Mouse (Mus musculus) limb, embryonic 14.5 days (tissue): Measurements from ENCODE around the gene 9130008F23Rik. TPM values are rescaled to one million over a fixed set of nuclear protein-coding genes. Genes with fewer than 3 reads are reported as not detected.

ENCODE experiments used
- ATAC-seq: fragments of 200-750 bp; cut with Nextera tagmentation; 2 replicates; pipeline ENCODE4 v1.8.0; 2017; ENCODE audit warnings: low read depth, moderate number of reproducible peaks, moderate TSS enrichment; ENCODE audit not compliant: low FRiP score
- DNase-seq: peaks from one replicate; pipeline ENCODE4 v3.0.0-alpha.2; 2015; ENCODE audit warnings: low spot score
- H3K27ac ChIP-seq: fragments of 300-500 bp; sonication (generic); replicated peaks from 2 replicates; pipeline ENCODE4 v1.5.1; 2014; ENCODE audit warnings: low read depth, mild to moderate bottlenecking, low read length, moderate library complexity, mixed read lengths
- H3K27me3 ChIP-seq: fragments of 300-500 bp; sonication (generic); 2 replicates; pipeline ENCODE4 v1.6.1; 2014; ENCODE audit warnings: low read length, mixed read lengths; ENCODE audit not compliant: control insufficient read depth, insufficient read depth
- H3K36me3 ChIP-seq: fragments of 300-500 bp; sonication (generic); 2 replicates; pipeline ENCODE4 v1.6.1; 2014; ENCODE audit warnings: mild to moderate bottlenecking, low read length, moderate library complexity, mixed read lengths; ENCODE audit not compliant: control insufficient read depth, insufficient read depth
- H3K4me1 ChIP-seq: fragments of 300-500 bp; sonication (generic); 2 replicates; pipeline ENCODE4 v1.6.1; 2014; ENCODE audit warnings: antibody characterized with exemption, low read length, mixed read lengths; ENCODE audit not compliant: control insufficient read depth, insufficient read depth
- H3K4me2 ChIP-seq: fragments of 300-500 bp; sonication (generic); replicated peaks from 2 replicates; pipeline ENCODE4 v1.6.1; 2014; ENCODE audit warnings: low read depth, mild to moderate bottlenecking, low read length, moderate library complexity; ENCODE audit not compliant: severe bottlenecking
- H3K4me3 ChIP-seq: fragments of 300-500 bp; sonication (generic); replicated peaks from 2 replicates; pipeline ENCODE4 v1.5.1; 2014; ENCODE audit warnings: low read length
- H3K9ac ChIP-seq: fragments of 300-500 bp; sonication (generic); 2 replicates; pipeline ENCODE4 v1.6.1; 2014; ENCODE audit warnings: mild to moderate bottlenecking, low read depth, low read length, moderate library complexity; ENCODE audit not compliant: severe bottlenecking
- H3K9me3 ChIP-seq: fragments of 300-500 bp; sonication (generic); 2 replicates; pipeline ENCODE4 v1.6.1; 2016; ENCODE audit warnings: low read length; ENCODE audit not compliant: control insufficient read depth
- POLR2A ChIP-seq: fragments of 200-500 bp; IDR thresholded peaks from 2 replicates; pipeline ENCODE4 v1.8.0; 2012; ENCODE audit warnings: inconsistent platforms, mild to moderate bottlenecking, moderate library complexity, borderline replicate concordance; ENCODE audit not compliant: insufficient read depth, insufficient read length; ENCODE audit errors: extremely low read depth
- WGBS: fragments of 180-500 bp; shearing (Covaris S2); extraction: QIAGEN DNeasy Blood & Tissue Kit; methylation state at CpG from one replicate; pipeline ENCODE4 v1.1.7; 2014; 5-methylcytosine and 5-hydroxymethylcytosine counted together
- polyA plus RNA-seq, 2 experiments: library from polyadenylated mRNA; depleted of rRNA in 1 of 2; stranded (reverse) in 1 of 2; unstranded in 1 of 2; fragments of >200 nt; fragmentation: Nextera tagmentation in 1 of 2; extraction: Ambion mirVana in 1 of 2; gene quantifications; 2 replicates each; pipeline versions ENCODE4 v1.2.1 to v1.2.3; 2012 to 2014

The 9130008F23Rik gene
- polyA plus RNA-seq, 2 experiments = 1.9 to 3.0 TPM

DNA sequence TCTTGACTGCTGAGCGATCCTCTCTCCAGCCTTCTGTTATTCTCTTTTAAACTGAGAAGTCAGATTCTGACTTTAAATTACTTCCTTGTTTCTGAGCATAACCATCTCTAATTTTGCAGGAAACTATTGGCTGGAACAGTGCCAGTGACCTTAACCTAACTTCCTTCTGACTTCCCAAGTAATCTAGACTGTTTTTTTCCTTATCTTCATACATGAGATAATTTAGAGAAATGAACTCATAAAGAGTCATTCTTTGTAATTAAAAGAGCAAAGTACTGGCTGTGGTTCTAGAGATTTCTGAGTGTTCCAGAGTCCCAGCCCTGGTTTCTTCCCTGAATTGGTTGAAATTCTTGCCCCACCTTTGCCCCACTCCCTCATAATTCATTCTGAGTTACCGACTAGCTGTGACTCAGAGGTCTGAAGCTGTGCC is 6.8 kb downstream of the 9130008F23Rik start:
- H3K9ac ChIP-seq = no peak overlapping the region
- no peak for ATAC-seq
- H3K9me3 ChIP-seq = no peaks in the 10 kb centered on the region
- no peak overlapping the region for H3K27ac ChIP-seq
- no peaks in the 10 kb centered on the region for H3K27me3 ChIP-seq
- WGBS = 34% methylated on average over 2 of the region's 2 CpGs
- H3K36me3 ChIP-seq = no peaks in the 10 kb centered on the region
- no peak overlapping the region for H3K4me3 ChIP-seq
- no peak for DNase-seq
- peaks cover 3% of the 10 kb centered on the region; the same call in 1 of the 2 replicates for H3K4me1 ChIP-seq
- no peak for TF ChIP-seq POLR2A
- no peak overlapping the region for H3K4me2 ChIP-seq

DNA sequence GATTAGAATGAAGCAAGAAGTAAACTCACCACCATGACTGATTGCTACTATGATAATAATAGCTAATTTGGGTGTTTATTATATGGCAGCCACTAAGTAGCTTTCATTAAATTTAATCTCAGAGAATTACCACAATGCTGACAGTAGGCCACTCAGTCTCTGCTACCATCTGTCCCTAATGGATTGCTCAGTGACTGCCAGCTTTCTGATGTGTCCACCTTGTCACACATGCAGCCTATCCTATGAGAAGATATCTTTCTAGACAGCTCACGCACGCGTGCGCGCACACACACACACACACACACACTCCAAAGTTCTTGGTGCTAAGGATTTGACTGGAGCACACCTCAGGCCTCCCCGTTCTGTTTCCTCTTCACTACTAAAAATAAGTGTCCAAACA is 7.7 kb downstream of the 9130008F23Rik start:
- WGBS = 96% methylated on average over 6 of the region's 6 CpGs
- Histone ChIP-seq H3K9ac (no peak overlapping the region), H3K27me3 (no peaks in the 10 kb centered on the region), H3K36me3 (no peaks in the 10 kb centered on the region), H3K27ac (no peak overlapping the region), H3K4me3 (no peak overlapping the region), H3K9me3 (no peaks in the 10 kb centered on the region), H3K4me1 (peaks cover 3% of the 10 kb centered on the region; the same call in 1 of the 2 replicates), H3K4me2 (no peak overlapping the region)
- ATAC-seq = no peak
- no peak for DNase-seq
- TF ChIP-seq POLR2A = no peak

DNA sequence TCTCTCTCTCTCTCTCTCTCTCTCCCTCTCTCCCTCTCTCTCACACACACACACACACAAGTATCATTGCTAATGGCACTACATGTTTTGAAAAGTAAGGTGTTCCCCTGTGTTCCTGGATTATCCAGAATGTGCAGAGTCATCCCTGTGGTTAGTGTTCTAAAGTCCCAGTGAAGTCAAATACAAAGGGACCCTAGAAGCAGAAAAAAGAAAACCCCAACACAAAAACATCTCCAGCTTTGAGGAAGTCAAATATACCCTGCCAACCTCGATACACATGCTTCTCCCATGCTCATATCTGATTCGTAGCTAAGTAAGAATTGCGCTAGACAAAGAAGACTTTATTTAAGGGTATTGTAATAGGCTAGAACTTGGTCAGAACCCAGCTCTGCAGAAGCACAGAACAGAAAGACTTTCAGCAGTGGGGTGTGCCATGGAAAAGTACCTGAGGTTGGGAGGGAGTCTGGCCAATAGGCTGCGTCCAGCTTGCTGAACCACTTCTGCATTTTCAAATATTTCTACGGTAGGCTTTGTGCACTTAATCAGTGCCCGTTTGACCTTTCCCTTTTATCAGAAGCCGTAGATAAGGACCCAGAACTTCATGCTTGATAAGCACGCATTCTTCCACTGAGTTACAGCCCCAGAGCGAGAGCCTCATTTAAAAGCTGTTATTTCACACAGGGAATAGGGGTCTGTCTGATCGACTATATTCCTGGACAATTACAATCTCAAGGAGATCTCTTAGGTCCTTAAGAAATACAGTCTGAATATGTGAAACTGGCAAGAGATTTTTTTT is 11.2 kb downstream of the 9130008F23Rik start:
- ATAC-seq = no peak
- H3K36me3 ChIP-seq = no peaks in the 10 kb centered on the region
- no peaks in the 10 kb centered on the region for H3K4me1 ChIP-seq
- no peak overlapping the region for H3K4me3 ChIP-seq
- H3K27ac ChIP-seq = no peak overlapping the region
- 73% methylated on average over 10 of the region's 10 CpGs for WGBS
- DNase-seq = no peak
- TF ChIP-seq POLR2A = no peak
- no peak overlapping the region for H3K4me2 ChIP-seq
- H3K27me3 ChIP-seq = no peaks in the 10 kb centered on the region
- H3K9ac ChIP-seq = no peak overlapping the region
- no peaks in the 10 kb centered on the region for H3K9me3 ChIP-seq

DNA sequence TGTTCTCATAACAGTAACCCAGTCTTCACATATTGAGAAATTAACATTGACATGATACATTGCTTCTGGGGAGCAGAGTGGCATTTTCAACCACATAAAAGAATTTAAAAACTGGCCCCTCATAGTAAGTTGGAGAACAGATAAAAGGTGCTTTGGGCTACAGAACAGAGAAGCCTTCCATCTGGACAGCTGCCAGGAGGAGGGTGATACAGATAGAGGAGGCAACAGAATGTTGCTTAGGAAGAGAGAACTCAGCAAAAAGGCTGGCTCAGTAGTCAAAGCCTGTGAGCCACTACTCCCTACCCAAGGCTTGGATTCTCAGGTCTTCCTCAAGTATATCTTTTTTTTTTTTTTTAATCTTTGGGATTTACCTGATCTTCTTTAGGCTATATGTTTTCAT is 25.3 kb downstream of the 9130008F23Rik start:
- DNase-seq (no peak), ATAC-seq (no peak)
- Histone ChIP-seq H3K36me3 (no peaks in the 10 kb centered on the region), H3K9me3 (no peaks in the 10 kb centered on the region), H3K9ac (no peak overlapping the region), H3K27ac (no peak overlapping the region), H3K4me2 (no peak overlapping the region), H3K4me1 (no peaks in the 10 kb centered on the region), H3K4me3 (no peak overlapping the region), H3K27me3 (no peaks in the 10 kb centered on the region)
- no peak for TF ChIP-seq POLR2A

DNA sequence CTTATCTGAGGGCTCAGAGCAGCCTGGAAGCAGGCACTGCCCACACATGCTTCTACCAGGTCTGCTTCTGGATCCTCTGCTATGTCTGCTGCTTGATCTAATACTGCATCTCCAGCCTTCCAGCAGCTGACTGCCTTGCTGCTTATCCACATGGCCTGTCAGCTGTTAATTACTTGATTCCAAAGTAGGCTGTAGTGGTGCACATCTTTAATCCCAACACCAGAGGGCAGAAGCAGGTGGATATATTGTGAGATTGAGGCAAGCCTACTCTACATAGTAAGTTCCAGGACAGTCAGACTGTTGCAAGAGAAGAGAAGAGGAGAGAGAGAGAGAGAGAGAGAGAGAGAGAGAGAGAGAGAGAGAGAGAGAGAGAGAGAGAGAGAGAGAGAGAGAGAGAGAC is 43.1 kb downstream of the 9130008F23Rik start:
- no peak for TF ChIP-seq POLR2A
- Histone ChIP-seq H3K27ac (no peak overlapping the region), H3K4me2 (no peak overlapping the region), H3K36me3 (no peaks in the 10 kb centered on the region), H3K9me3 (no peaks in the 10 kb centered on the region), H3K27me3 (no peaks in the 10 kb centered on the region), H3K9ac (no peak overlapping the region), H3K4me1 (no peaks in the 10 kb centered on the region), H3K4me3 (no peak overlapping the region)
- DNase-seq (no peak), ATAC-seq (no peak)
